Mouse (Mus musculus) heart, postnatal 14 days (tissue): ENCODE measurements around the gene Slc35b2. TPM values are rescaled to one million over a fixed set of nuclear protein-coding genes. Genes with fewer than 3 reads are reported as not detected.

Experiments
- DNase-seq, 2 experiments: peaks; one replicate each; pipeline ENCODE4 v3.0.0; 2021 to 2022
- intact Hi-C: fragments of 180-260 bp; cut with DNase I; formaldehyde crosslinking; loops from one replicate; pipeline ENCODE4 v1.15.1; 2025
- total RNA-seq, 2 experiments: library from RNA; stranded (reverse); gene quantifications; 2 replicates each; pipeline ENCODE4 v1.2.3; 2021

Gene Slc35b2
- total RNA-seq, 2 experiments from 2014 or later, result 28.8 to 29.9 TPM

DNA sequence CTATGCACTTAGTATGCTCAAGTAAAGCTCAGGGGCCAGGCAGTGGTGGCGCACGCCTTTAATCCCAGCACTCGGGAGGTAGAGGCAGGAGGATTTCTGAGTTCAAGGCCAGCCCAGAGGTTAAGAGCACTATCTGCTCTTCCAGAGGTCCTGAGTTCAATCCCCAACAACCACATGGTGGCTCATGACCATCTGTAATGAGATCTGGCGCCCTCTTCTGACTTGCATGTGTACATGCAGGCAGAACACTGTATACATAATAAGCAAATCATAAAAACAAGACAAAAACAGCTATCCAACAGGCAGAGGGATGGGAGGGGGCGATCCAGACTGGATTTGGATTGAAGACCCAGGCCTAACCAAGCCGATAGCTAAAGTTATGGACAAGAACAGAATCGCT is 15.2 kb downstream of the Slc35b2 start:
- intact Hi-C loops, result no loop called here
- no peak for DNase-seq

DNA sequence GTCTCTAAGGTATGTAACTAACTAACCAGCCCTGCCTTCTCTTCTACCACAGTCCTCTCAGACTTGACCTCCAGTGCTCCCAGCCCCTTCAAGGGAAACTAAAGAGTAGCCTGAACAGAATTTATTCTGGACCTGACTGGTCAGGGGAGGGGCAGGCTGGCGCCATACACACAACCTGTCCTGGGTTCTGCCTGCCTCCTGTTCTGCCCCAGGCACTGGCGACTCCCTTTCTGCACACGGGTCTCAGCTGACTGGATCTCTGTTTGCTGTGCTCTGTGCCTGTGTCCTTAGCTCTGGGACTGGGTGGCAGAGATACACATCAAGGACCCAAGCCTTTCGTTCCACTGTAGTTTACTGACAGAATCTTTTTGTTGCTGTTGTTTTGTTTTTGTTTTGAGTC is 15.9 kb downstream of the Slc35b2 start:
- intact Hi-C loops, result no loop called here
- no peak for DNase-seq

DNA sequence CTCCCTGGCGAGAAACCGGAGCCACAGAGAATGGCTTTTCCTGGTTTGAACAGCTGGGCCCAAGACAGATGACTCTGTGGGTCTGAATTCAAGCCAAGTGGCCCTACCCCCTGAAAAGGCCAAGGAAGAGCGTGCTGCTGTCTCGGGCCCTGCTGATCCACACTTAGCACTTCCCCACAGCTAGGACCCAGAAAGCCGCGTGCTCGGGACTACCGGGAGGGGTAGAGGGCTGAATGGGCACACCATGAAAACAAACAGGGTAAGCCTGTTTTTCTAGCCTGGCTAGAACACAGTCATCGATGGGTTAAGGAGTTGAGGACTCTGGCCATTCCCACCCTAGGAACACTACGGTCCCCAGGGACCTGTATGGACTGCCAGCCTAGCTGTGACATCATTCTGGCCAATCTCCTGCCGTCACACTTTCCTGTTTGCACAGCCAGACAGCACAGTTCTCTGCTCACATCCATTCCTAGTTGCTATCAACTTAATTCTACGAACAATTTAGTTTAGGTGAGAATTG is 17.3 kb downstream of the Slc35b2 start:
- peak in 1 of 2 experiments; percentile 55 for DNase-seq
- intact Hi-C loops, result loop anchor here (2.0 to 5.0 kb wide), 2 partner anchors 62 to 136 kb away; no protein-coding TSS in a partner anchor

DNA sequence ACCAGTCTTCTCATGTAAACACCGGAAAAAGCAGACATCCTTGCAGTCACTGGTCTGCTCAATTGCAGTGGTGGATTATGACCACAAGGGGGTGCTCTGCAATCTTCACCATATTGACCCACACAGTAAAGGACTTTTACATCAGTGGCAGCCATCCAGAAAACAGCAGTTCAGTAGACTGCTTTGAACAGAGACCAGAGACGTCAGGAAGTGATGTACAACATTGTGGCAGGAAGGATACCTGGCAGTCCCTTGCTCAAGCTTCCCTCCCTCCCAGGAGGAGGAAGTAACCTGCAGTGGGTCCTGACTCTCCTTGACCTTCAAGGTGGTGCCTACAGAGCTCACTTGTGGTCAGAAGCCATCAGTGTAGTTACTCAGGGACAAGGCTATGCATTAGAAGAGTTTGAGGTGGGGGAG is 17.9 kb downstream of the Slc35b2 start:
- intact Hi-C loops, result loop anchor here (2.0 to 5.0 kb wide), 2 partner anchors 61 to 136 kb away; no protein-coding TSS in a partner anchor
- peak; percentile 73 to 81 for DNase-seq

DNA sequence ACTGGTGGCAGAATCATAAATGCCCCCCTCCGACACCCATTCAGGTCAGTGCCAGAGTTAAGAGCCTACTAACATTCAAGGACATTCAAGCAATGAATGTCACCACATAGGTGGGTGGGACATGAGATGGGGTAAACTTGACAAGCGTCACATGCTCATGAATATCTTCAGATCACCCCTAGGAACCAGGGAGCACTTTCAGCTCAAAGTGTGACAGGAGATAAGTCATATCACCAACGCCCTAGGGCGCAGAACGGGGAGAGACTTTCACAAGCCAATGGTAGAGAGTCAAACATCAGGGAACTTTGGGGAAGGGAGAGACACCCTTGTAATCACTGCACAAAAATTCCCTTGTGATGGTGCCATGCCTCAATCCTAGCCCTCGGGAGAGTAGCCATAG is 18.5 kb downstream of the Slc35b2 start:
- DNase-seq, result no peak
- intact Hi-C loops, result loop anchor here (2.0 to 5.0 kb wide), 2 partner anchors 15 to 135 kb away; no protein-coding TSS in a partner anchor

DNA sequence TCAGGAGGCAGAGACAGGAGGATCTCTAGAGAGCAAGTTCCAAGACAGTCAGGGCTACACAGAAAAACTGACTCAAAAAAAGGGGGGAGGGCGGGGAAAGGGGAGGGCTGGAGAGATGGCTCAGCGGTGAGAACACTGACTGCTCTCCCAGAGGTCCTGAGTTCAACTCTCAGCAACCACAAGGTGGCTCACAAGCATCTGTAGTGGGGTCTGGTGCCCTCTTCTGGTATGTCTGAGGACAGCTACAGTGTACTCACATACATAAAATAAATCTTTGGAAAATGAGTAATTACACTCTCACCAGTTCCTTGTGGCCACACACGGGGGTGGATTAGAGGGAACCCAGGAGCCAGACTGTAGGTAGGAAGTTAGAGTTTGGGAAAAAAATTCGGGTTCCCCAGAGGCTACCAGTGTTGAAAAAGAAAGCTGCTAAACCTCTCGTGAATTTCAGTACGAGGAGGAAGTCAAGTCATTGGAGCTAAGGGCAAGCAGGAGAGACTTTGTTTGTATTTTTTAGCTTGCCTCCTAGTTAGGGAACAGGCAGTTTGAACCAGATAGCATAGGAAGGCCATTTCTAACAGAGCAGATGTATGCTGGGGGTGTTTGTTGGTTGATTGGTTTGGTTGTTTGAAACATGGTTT is 19.2 kb downstream of the Slc35b2 start:
- intact Hi-C loops, result loop anchor here (2.0 to 5.0 kb wide), 2 partner anchors 14 to 134 kb away; no protein-coding TSS in a partner anchor
- no peak for DNase-seq

DNA sequence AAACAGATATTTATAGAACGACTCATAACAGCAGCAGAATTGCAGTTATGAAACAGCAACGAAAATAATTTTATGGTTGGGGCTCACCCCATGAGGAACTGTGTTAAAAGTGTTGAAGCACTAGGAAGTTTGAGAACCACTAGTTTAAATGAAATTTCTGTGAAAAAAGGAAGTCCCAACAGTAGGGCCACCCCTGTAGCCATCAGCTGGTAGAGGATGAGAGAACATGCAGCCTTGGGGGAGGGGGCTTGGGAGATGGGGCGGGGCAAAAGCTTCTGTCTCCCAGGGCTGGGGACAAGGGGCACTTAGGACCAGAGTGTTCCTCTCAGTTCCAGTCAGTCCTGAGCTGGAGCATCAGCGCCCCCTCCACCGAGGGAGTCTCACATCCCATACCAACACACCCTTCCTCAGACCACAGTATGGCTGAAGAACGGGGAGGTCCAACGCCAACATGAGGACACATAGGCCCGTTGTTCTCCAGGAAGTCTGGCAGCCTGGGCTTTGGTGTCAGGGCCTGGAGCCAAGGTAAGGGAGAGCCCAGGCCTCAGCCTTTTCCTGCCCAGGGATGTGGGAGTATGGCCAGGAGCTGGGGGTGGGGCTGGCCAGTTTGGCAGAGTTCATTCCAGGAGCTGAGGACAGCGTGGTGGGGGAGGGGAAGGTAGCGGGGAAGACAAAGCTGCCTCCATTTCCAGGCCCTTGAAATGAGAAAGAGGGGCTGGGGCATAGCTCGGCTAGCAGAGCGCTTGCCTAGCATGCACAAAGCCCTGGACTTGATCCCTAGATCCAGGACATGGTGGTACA is 20.6 kb downstream of the Slc35b2 start:
- DNase-seq, result peak; percentile 92 to 95
- intact Hi-C loops, result loop anchor here (1.0 to 5.0 kb wide), 2 partner anchors 45 to 133 kb away; no protein-coding TSS in a partner anchor

DNA sequence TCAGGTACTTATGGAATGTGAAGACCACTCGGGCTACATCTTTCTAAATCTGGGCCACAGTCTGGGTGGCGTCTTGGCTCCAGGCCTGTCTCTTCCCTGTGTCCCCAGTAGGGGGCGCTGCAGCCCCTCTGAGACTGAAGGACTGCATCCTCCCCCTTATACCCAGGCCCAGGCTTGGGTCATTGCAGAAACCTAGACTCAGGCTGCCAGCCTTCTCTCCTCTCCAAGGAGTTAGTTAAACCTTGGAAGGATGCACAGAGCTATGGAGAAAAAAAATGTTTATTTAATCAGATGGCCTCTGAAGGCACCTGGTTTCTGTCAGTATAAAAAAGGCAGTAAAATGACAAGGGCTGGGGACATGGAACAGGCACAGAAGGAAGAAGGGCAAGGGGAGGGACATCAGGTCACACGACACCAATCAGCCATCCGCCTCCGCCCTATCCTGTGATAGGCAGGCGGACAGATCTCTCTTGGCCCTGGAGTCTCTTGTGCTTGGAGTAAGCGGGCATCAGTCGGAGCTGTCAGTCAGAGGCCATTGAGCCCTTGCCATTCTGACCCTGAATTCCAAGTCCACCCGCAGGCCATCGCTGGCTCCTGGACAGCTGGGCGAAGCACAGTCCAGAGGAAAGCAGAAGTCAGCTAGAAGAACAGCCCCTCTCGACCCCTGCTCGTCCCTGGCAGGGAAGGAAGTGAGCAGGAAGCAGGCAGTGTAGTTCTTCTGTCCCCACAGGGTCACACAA is 21.4 kb downstream of the Slc35b2 start:
- DNase-seq, result peak; percentile 87 to 92
- intact Hi-C loops, result loop anchor here (1.0 to 5.0 kb wide), 2 partner anchors 44 to 132 kb away; no protein-coding TSS in a partner anchor

DNA sequence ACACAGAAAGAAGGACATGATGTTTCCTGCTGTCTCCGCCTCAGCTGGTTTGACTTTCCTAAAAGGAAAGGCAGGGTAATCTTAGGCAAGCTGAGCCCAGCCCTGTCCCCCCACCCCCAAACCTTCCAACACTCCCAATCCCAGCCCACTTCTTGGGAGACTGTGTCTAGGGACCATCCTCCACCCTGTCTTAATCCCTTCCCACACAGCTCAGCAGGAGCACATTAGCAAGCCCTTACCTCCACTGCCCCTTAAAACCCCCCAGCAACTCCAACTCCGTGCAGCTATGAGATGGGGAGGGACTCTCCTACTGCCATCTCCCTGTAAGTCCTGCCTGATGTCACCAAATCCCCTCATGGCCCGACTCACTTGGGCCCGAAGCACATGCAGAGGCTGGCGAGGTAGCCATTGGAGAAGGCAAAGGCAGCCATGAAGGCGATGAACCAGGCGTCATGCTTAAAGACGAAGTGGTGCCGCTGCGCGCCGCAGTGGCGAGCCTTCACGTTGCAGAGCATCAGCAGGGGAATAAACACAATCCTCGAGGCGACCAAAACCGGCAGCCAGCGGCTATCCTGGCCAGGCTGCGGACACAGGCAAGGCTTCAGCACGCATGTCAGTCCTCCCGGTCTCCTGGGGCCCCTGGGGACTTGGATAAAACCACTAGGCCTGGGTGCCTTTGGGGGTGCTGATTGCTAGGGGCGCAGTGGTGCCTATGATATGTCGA is 22.2 kb downstream of the Slc35b2 start:
- no peak for DNase-seq
- intact Hi-C loops, result no loop called here

DNA sequence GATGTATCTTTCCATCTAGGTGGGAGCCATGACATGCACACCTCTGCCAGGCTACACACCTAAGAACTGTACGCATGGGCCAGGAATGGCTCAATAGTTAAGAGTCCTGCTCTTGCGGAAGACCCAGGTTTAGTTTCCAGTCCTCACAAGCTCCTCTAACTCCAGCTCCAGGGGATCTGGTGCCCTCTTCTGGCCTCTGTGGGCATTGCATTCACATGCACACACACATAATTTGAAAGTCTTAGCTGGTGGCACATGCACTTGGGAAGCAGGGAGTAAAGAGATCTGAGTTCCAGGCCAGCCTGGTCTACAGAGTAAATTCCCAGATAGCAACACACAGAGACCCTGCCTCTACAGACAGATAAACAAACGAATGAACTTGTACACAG is 22.8 kb downstream of the Slc35b2 start:
- DNase-seq, result peak in 1 of 2 experiments; percentile 55
- intact Hi-C loops, result no loop called here

DNA sequence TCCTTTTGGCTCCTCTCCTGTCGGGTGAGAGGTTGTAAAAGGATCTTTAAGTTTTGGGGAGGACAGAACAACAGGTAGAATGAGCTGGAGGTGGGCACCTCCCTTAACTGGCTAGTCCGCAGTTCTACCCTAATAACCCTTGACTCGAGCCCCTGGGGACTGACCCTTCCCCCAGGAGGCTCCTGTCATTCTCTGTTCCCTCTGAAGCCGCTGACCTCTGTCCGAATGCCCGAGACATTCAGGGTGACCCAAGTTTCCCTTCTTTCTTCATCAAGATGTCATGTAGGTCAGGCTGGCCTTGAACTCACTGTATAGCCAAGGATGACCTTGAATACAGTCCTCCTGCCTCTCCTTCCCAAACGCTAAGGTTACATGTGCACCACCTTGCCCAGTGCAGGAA is 24.7 kb downstream of the Slc35b2 start:
- no peak for DNase-seq
- intact Hi-C loops, result no loop called here

DNA sequence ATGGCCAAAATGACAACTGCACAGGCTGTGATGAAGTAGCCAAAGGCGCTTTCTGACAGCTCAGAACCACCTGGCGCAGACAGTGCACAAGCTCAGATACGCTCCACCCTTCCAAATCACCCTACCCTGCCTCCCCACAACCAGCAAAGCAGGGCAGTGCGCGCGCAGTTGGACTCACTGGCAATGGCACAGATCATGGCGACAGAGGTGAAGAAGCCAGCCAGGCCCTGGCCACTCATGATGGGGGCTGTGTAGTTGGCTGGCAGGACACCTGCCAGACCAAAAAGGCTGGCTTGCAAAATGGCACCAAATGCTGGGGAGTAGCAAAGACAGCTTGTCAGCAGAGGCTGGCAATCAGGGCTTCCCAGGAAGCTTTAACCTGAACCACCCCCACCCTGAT is 25.6 kb downstream of the Slc35b2 start:
- no peak for DNase-seq
- intact Hi-C loops, result no loop called here

DNA sequence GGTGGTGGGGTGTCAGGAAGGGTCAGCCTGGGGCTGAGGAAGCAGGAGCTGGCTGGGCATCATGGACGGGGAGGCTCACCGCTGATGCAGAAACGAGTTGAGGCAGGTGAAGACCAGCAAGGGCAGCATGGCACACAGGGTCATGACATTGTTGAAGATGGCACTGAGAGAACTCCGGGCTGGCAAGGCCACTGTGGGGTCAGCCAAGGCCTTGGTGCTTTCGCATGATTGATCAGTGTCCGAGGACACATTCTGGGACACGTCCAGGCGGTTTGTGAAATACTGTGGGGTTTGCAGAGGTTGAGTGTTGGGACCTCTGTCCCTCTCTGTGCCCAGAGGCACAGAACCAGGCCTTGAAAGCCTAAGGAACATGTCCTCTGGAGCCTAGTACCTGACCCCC is 26.2 kb downstream of the Slc35b2 start:
- DNase-seq, result no peak
- intact Hi-C loops, result no loop called here

DNA sequence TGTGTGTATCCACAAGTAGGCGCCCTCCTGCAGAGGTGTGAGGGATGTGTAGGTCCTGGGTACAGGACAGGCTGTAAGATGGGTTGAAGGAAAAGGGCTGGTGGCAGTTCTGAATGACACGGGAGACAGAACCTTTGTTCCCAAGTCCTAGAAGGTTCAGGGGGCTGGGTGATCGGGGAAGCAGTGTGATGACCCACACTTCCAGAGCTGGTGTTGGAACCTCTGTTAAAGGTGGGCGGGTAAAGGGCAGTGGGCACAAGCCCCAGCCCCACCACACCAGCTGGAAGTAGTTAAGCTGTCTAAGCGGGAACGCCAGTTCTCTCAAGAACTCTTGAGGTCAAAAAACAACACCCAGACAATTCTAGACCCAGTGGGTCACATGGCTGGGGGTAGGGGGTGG is 26.7 kb downstream of the Slc35b2 start:
- DNase-seq, result no peak
- intact Hi-C loops, result no loop called here

DNA sequence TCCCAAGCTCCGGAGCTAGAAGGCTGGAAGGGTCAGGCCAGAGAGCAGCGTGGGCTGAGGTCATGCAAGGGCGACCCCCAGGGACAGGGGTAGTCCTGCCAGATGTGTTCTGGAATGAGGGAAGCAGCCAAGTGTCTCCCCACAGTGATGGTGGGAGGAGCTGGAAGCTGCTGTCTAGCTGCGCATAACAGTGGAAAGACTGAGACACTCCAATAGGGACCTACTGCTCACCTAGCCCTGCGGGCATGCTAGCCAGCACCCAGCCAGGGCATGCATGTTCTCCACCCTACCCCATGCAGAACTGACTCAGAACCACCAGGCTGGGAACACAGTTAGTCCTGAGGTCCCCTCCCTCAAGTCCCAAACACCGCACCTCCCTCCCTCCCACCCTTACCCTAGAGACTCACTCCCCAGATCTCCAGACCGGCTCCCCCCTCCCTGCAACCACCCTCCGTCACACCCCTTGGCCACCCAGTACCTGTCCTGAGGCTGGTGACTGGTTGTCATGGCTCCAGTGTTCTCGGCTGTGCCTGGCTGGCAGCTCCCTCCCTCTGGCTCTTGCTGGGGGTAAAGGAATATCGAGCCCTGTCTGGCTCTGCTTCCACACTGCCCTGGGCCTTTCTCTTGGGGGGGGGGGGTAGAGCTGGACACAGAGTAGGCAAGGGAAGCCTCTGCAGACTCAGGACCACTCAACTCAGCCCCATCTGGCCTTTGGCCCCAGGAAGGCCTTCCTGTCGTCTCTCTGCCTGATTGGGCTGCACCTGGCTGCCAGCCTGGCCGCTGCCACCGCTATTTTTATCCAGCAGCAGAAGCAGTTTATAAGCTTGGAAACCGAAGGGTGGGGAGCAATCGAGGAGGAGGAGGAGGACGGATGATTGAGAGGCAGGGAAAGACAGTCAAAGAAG is 28.3 kb downstream of the Slc35b2 start:
- peak; percentile 74 to 79 for DNase-seq
- intact Hi-C loops, result loop anchor here (2.0 kb wide), 1 partner anchor 35 kb away; no protein-coding TSS in a partner anchor

DNA sequence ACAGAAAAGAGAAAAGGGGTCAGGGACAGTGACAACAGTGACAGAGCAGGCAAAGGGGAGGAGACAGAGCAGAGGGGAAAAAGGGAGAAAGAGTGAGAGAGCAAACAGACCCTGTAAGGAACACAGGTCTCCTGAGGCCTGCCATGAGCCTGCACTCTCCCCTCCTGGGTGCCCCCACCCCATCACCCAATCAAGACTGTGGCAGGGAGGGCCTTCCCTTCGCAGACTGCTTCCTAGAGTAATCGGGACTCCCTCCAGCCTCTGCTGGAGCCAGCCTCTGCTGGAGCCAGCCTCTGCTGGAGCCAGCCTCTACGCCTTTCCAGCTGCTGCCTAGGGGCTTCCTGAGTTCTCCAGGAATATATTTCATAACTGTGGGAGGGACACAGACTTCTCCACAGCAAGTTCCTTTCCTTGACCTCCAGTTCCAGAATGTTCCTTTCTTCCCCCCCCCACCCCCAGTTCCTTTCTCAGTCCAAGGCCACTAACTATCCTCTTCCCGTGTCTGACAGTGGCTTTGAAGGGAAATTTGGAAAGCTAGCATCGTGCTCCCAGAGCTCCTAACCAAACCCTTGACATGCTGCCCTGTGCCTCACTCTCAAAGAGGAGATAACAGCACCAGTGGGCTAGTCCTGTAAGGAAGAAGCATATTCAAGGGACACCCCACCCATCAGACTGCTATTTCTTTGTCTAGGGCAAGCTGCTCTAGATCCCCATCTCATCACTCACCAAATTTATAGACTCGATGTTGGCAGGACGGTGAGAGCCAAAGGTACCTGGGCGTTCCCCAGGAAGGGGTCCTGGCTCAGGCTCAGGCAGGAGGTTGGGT is 29.1 kb downstream of the Slc35b2 start:
- intact Hi-C loops, result loop anchor here (2.0 kb wide), 1 partner anchor 34 kb away; no protein-coding TSS in a partner anchor
- peak; percentile 70 to 73 for DNase-seq

DNA sequence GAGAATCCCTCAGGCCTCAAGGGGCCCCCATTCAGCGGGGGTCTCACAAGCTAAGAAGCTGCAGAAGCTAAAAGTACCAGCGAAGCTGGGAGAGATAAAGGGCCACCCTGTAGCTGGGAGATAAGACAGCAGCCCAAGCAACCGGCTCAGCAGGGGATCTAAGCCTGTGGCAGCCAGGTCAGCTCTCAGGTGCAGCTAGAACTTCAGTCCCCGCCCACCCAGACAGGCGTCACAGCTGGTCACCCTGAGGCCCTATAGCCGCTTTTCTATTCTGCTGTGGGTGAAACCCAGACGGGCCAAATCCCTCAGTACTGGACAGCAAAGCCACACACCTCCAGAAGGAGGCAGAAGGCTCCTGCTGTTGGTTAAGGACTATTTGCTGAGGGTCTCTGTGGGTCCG is 29.8 kb downstream of the Slc35b2 start:
- no peak for DNase-seq
- intact Hi-C loops, result loop anchor here (2.0 kb wide), 1 partner anchor 33 kb away; no protein-coding TSS in a partner anchor

DNA sequence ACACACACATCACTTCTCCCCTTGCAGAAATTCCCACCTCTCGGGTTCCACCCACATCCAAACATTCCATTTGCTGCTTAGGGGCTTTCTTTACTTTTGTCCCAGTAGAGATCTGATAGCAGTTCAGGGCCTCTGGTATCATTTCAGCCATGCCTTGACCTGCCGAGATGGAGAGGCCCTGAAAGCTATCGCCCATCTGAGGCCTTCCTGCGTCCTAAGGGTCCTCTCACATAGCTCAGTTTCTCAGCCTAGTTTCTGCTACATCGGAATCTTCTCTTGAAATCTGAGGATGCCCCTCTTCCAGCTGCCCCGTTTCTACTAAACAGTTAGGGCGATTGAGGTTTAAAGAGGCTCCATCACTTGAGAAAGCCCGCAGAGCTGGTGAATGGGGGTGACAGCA is 30.5 kb downstream of the Slc35b2 start:
- intact Hi-C loops, result no loop called here
- DNase-seq, result no peak
